Comparison of ENCODE assay signal across 11 mouse cellular contexts in genomic region chr6:99093856-99094255, GRCm38 (mm10).
DNase-seq lines count a peak whose midpoint lies in the region; ATAC-seq and TF ChIP-seq lines count a peak whose summit lies in the region.
"Had no signal": no experiment of that assay in that cellular context is flagged by ENCODE, and none has a peak within 500 bp of the region (broad histone marks: within the 10 kb centered on the region; RNA-seq: fewer than 3 reads in every experiment).

No protein-coding gene starts in this region.

- no peaks in the 10 kb centered on the region for H3K9me3 ChIP-seq in MEL (replicated peaks; ENCODE audit: insufficient read depth, low read length)
- no peaks in the 10 kb centered on the region for H3K9me3 ChIP-seq in intestine, postnatal 0 days (ENCODE audit: control insufficient read depth)
- H3K9me3 ChIP-seq: embryonic facial prominence, embryonic 12.5 days; liver, embryonic 15.5 days had no signal

- TF ChIP-seq POLR2A in heart, adult 2 months (IDR thresholded peaks at IDR 0.05; ENCODE audit: insufficient read depth, low read depth, low read length): peak; percentile 51; the same call in 1 of the 2 replicates
- TF ChIP-seq POLR2A in MEL (IDR thresholded peaks at IDR 0.05; ENCODE audit: control insufficient read depth in 1 of 2, insufficient read depth in 1 of 2, low read depth in 1 of 2, low read length in 2 of 2, poor library complexity in 1 of 2): no peak

- peaks cover 6% of the 10 kb centered on the region; the same call in 1 of the 2 replicates for H3K36me3 ChIP-seq in heart, adult 2 months (ENCODE audit: control insufficient read depth, insufficient read depth, low read length)
- H3K36me3 ChIP-seq in MEL (ENCODE audit: control insufficient read depth in 1 of 2, insufficient read depth in 2 of 2, low read length in 2 of 2): peaks cover 0 to 13% of the 10 kb centered on the region in 2 experiments; a peak in 2 of 4 replicates
- 0 out of 2 replicates have a peak, but pooled peaks cover 3% of the 10 kb centered on the region for H3K36me3 ChIP-seq in intestine, postnatal 0 days (ENCODE audit: control insufficient read depth, insufficient read depth)
- H3K36me3 ChIP-seq: embryonic facial prominence, embryonic 12.5 days; liver, embryonic 15.5 days had no signal

- WGBS in heart, adult 2 months: 19% methylated on average over 2 of the region's 2 CpGs
- 30% methylated on average over 2 of the region's 2 CpGs for WGBS in intestine, postnatal 0 days

- ATAC-seq in intestine, postnatal 0 days: no peak

- peak overlapping the region; percentile 92 for H3K27ac ChIP-seq in heart, adult 2 months
- H3K27ac ChIP-seq in MEL (ENCODE audit: control insufficient read depth, low read depth, low read length): peak overlapping the region; percentile 52; the same call in 1 of the 2 replicates
- H3K27ac ChIP-seq in intestine, postnatal 0 days (ENCODE audit: low read depth, low read length): no peak overlapping the region
- H3K27ac ChIP-seq: embryonic facial prominence, embryonic 12.5 days had no signal

- intact Hi-C loops in heart, adult 2 months (cut with DNase I): no loop called here
- intact Hi-C loops in left cerebral cortex, postnatal 25 days (cut with DNase I): no loop called here

- TF ChIP-seq CTCF in heart, adult 2 months (IDR thresholded peaks at IDR 0.05): no peak
- no peak for TF ChIP-seq CTCF in MEL (IDR thresholded peaks at IDR 0.05 in 2 of 3, conservative IDR thresholded peaks at IDR 0.05 in 1 of 3; ENCODE audit: control insufficient read depth in 1 of 3, insufficient read depth in 1 of 3, low read depth in 2 of 3, low read length in 3 of 3, poor library complexity in 1 of 3, severe bottlenecking in 1 of 3)
- TF ChIP-seq CTCF in intestine, postnatal 0 days (IDR thresholded peaks at IDR 0.05; ENCODE audit: low read depth): no peak

- H3K4me2 ChIP-seq in intestine, postnatal 0 days (replicated peaks; ENCODE audit: low read depth): peak overlapping the region; percentile 70

- 0 out of 2 replicates have a peak, but pooled peaks have one; percentile 10 for TF ChIP-seq EP300 in heart, adult 2 months (IDR thresholded peaks at IDR 0.05; ENCODE audit: insufficient read depth, low read depth, low read length)
- no peak for TF ChIP-seq EP300 in MEL (IDR thresholded peaks at IDR 0.05; ENCODE audit: low read depth in 1 of 2, low read length in 2 of 2)

- DNase-seq in heart, adult 2 months: no peak
- no peak for DNase-seq in heart, adult 8-10 months (ENCODE audit: low spot score)
- no peak for DNase-seq in MEL (ENCODE audit: low read depth, low spot score)
- peak; percentile 31 to 38 for DNase-seq in heart, adult 9 months (ENCODE audit: low spot score in 2 of 2)
- no peak for DNase-seq in urinary bladder, adult 2 months (ENCODE audit: low spot score)
- no peak for DNase-seq in left cerebral cortex, postnatal 25 days (ENCODE audit: low spot score in 2 of 2)
- no peak for DNase-seq in cerebellum, adult 9-11 months
- DNase-seq: right cerebral cortex, postnatal 4 days had no signal

- no peak for TF ChIP-seq RAD21 in MEL (IDR thresholded peaks at IDR 0.05; ENCODE audit: low read depth, low read length)

- no peaks in the 10 kb centered on the region for H3K27me3 ChIP-seq in heart, adult 2 months (ENCODE audit: control insufficient read depth, insufficient read depth, low read length)
- no peaks in the 10 kb centered on the region for H3K27me3 ChIP-seq in MEL (ENCODE audit: control insufficient read depth in 1 of 2, insufficient read depth in 2 of 2, low read length in 2 of 2)
- no peaks in the 10 kb centered on the region for H3K27me3 ChIP-seq in intestine, postnatal 0 days (replicated peaks; ENCODE audit: control insufficient read depth, insufficient read depth, low read length)
- H3K27me3 ChIP-seq: embryonic facial prominence, embryonic 12.5 days; liver, embryonic 15.5 days had no signal

- peaks cover 9% of the 10 kb centered on the region for H3K4me1 ChIP-seq in heart, adult 2 months (ENCODE audit: control insufficient read depth, insufficient read depth, low read length)
- peaks cover 0 to 12% of the 10 kb centered on the region in 2 experiments; a peak in 2 of 4 replicates for H3K4me1 ChIP-seq in MEL (ENCODE audit: control insufficient read depth in 1 of 2, insufficient read depth in 2 of 2, low read length in 2 of 2)
- peaks cover 14% of the 10 kb centered on the region; the same call in 1 of the 2 replicates for H3K4me1 ChIP-seq in intestine, postnatal 0 days (replicated peaks; ENCODE audit: control insufficient read depth, insufficient read depth, low read length)

- H3K4me3 ChIP-seq in heart, adult 2 months: no peak overlapping the region
- peak overlapping the region in 1 of 2 experiments; percentile 69; a peak in 2 of 4 replicates for H3K4me3 ChIP-seq in MEL (ENCODE audit: control insufficient read depth in 1 of 2, insufficient read depth in 1 of 2, low read depth in 2 of 2, low read length in 2 of 2)
- no peak overlapping the region for H3K4me3 ChIP-seq in intestine, postnatal 0 days (ENCODE audit: low read depth, low read length)

- H3K9ac ChIP-seq in heart, adult 2 months (ENCODE audit: low read depth, low read length): no peak overlapping the region
- peak overlapping the region; percentile 82 for H3K9ac ChIP-seq in MEL (ENCODE audit: control insufficient read depth, low read depth, low read length, poor library complexity, severe bottlenecking)
- no peak overlapping the region for H3K9ac ChIP-seq in intestine, postnatal 0 days (ENCODE audit: low read depth, low read length)
- H3K9ac ChIP-seq: embryonic facial prominence, embryonic 12.5 days; liver, embryonic 15.5 days had no signal

- no peaks in the 10 kb centered on the region for H3K79me2 ChIP-seq in heart, adult 2 months (replicated peaks; ENCODE audit: control insufficient read depth, insufficient read depth, low read length)
- peaks cover 3% of the 10 kb centered on the region for H3K79me2 ChIP-seq in MEL (ENCODE audit: control insufficient read depth, insufficient read depth, low read length, poor library complexity)

TF ChIP-seq in MEL, 35 proteins besides CTCF, POLR2A, EP300 and RAD21:
- no peak for TF ChIP-seq ZNF384 (IDR thresholded peaks at IDR 0.05; ENCODE audit: low read depth, low read length)
- no peak for TF ChIP-seq SMC3 (IDR thresholded peaks at IDR 0.05; ENCODE audit: low read depth, low read length)

Comparison
In these comparisons a context has a peak if more than half of its experiments do, and no peak if none do; other contexts are left out.
1. DNase-seq: peak in heart, adult 9 months (2 of 2); none in heart, adult 2 months (0 of 2), heart, adult 8-10 months (single experiment), MEL (single experiment), urinary bladder, adult 2 months (single experiment), left cerebral cortex, postnatal 25 days (0 of 2) and cerebellum, adult 9-11 months (single experiment).